Mouse (Mus musculus) liver, embryonic 16.5 days (tissue): ENCODE data around the gene Tpd52l1. TPM values are rescaled to one million over a fixed set of nuclear protein-coding genes. Genes with fewer than 3 reads are reported as not detected.

Source experiments
- ATAC-seq: fragments of 200-750 bp; cut with Nextera tagmentation; 2 replicates; pipeline ENCODE4 v1.8.0; 2017; ENCODE audit warnings: low read depth, mild to moderate bottlenecking, moderate number of reproducible peaks, moderate library complexity
- H3K27ac ChIP-seq: fragments of 300-500 bp; sonication (generic); 2 replicates; pipeline ENCODE4 v1.5.1; 2014; ENCODE audit warnings: mild to moderate bottlenecking, low read length
- H3K27me3 ChIP-seq: fragments of 300-500 bp; sonication (generic); 2 replicates; pipeline ENCODE4 v1.6.1; 2014; ENCODE audit warnings: low read depth, low read length, mixed read lengths; ENCODE audit not compliant: control insufficient read depth, insufficient read depth
- H3K36me3 ChIP-seq: fragments of 300-500 bp; sonication (generic); 2 replicates; pipeline ENCODE4 v1.6.1; 2014; ENCODE audit warnings: mild to moderate bottlenecking; ENCODE audit not compliant: control insufficient read depth, insufficient read depth
- H3K4me1 ChIP-seq: fragments of 300-500 bp; sonication (generic); 2 replicates; pipeline ENCODE4 v1.6.1; 2014; ENCODE audit warnings: low read depth, low read length, mixed read lengths; ENCODE audit not compliant: control insufficient read depth
- H3K4me2 ChIP-seq: fragments of 300-500 bp; sonication (generic); 2 replicates; pipeline ENCODE4 v1.6.1; 2014; ENCODE audit warnings: low read depth, low read length, mixed read lengths
- H3K4me3 ChIP-seq: fragments of 300-500 bp; sonication (generic); 2 replicates; pipeline ENCODE4 v1.5.1; 2014; ENCODE audit warnings: low read depth, mild to moderate bottlenecking, low read length
- H3K9ac ChIP-seq: fragments of 300-500 bp; sonication (generic); 2 replicates; pipeline ENCODE4 v1.6.1; 2014; ENCODE audit warnings: low read depth, low read length
- H3K9me3 ChIP-seq: fragments of 300-500 bp; sonication (generic); replicated peaks from 2 replicates; pipeline ENCODE4 v1.6.1; 2016; ENCODE audit warnings: low read length; ENCODE audit not compliant: control insufficient read depth
- WGBS: fragments of 180-500 bp; shearing (Covaris S2); extraction: QIAGEN DNeasy Blood & Tissue Kit; methylation state at CpG from one replicate; pipeline ENCODE4 v1.1.7; 2014; ENCODE audit not compliant: insufficient replicate concordance; 5-methylcytosine and 5-hydroxymethylcytosine counted together
- polyA plus RNA-seq: library from polyadenylated mRNA; unstranded; fragments of >200 nt; fragmentation: Nextera tagmentation; extraction: Ambion mirVana; gene quantifications from 2 replicates; pipeline ENCODE4 v1.2.1, GENCODE M21; 2015

The Tpd52l1 gene
- polyA plus RNA-seq, 1 experiment from 2014 or later = 0.96 TPM

GRCm38 (mm10) chr10:31318491-31318890, 127.3 kb downstream of the Tpd52l1 start:
- WGBS = 74% methylated on average over 5 of the region's 5 CpGs
- Histone ChIP-seq H3K4me1 (peaks cover 4% of the 10 kb centered on the region), H3K27ac (no peak overlapping the region), H3K27me3 (no peaks in the 10 kb centered on the region), H3K4me3 (no peak overlapping the region), H3K9me3 (no peaks in the 10 kb centered on the region), H3K9ac (no peak overlapping the region), H3K4me2 (no peak overlapping the region), H3K36me3 (no peaks in the 10 kb centered on the region; the same call in 1 of the 2 replicates)
- ATAC-seq = no peak

DNA sequence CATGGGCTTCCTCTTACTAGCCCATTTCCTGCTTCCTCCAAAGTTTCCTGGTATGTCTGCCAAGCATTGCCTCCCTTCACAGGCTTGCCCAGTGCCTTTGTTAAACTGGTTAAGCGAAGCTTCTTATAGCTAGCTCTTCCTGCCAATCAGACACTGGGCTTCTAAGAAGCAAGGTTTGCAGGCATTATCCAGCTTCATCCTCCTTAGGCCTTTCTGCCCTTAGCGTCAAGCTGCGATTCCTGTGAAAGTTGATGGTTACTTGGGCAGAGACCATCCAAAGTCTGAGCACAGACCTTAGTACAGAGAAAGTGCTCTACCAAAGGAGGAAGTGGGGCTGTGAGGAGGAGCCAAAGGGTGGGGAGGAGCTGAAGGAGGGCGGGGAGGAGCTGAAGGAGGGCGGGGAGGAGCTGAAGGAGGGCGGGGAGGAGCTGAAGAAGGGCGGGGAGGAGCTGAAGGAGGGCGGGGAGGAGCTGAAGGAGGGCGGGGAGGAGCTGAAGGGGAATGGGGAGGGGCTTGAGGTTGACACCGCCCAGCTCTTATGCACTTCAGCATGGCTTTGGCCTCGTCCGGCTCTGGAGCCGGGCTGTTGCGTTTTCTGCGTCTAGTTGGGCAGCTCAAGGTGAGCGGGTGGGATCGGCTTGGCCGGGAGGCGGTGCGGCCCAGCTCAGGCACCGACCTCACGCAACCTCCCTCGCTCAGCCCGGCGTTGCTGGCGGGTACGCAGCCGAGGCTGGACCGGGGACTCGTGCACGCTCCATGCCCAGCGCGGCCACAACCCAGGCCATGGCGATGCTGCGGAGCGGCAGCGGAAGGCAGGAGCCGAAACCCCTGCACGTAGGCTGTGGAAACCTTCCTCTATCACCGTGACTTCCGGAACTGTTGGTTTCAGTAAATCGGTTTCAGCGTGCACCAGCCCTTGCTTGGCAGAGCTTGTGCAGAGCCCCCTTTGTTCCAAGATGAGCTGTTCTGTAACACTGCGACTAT, 132.6 kb downstream of the Tpd52l1 start, which contains the start of gene Hddc2:
TSS of gene Hddc2 (plus strand) at position 519 of the 984 bp plus-strand sequence.
- Histone ChIP-seq H3K4me3 (peak within 1 kb of the TSS; percentile 72), H3K9me3 (no peaks in the 10 kb centered on the region), H3K4me2 (peak within 1 kb of the TSS; percentile 85), H3K27me3 (no peaks in the 10 kb centered on the region), H3K4me1 (peaks cover 4% of the 10 kb centered on the region), H3K9ac (peak within 1 kb of the TSS; percentile 68), H3K36me3 (no peaks in the 10 kb centered on the region; the same call in 1 of the 2 replicates), H3K27ac (peak within 1 kb of the TSS; percentile 61; the same call in 1 of the 2 replicates)
- peak; percentile 91 for ATAC-seq
- WGBS = 3% methylated on average over 41 of the region's 44 CpGs

DNA sequence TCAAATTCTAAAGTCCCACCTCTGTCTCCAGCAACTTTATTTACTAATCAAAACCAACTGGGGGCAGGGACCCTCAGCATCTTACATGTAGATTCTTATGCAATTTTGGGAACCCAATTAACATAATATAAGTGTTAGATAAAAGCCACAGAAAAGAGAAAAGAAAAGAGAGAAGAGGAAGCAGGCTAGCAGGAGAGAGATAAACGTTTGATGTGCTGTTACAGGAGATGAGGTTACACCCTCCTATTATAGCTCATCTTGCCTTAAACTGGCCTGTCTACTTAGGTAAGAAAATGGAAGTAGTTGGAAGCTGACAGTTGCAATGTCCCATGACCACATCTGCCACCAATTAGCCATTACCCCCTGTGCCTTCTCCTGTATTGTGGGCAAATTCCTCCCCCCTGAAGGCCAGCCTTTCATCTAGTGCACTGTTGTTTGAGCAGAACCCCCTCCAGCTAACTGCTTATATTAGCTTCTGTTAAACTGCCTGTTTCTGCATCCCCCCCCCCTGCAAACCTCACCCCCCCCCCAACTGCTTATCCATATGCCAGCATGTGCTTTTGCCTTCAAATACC, 138.6 kb downstream of the Tpd52l1 start:
- 11% methylated on average over 1 of the region's 1 CpGs for WGBS
- Histone ChIP-seq H3K4me3 (no peak overlapping the region), H3K36me3 (no peaks in the 10 kb centered on the region), H3K27ac (no peak overlapping the region), H3K27me3 (no peaks in the 10 kb centered on the region), H3K9ac (no peak overlapping the region), H3K4me1 (no peaks in the 10 kb centered on the region), H3K9me3 (no peaks in the 10 kb centered on the region), H3K4me2 (no peak overlapping the region)
- no peak for ATAC-seq

GRCm38 (mm10) chr10:31303446-31303845, 142.3 kb downstream of the Tpd52l1 start:
- H3K27ac ChIP-seq = no peak overlapping the region
- H3K9me3 ChIP-seq = no peaks in the 10 kb centered on the region

GRCm38 (mm10) chr10:31300292-31300691, 145.5 kb downstream of the Tpd52l1 start:
- H3K9ac ChIP-seq = no peak overlapping the region
- H3K36me3 ChIP-seq = no peaks in the 10 kb centered on the region
- no peak for ATAC-seq
- no peaks in the 10 kb centered on the region for H3K9me3 ChIP-seq
- 74% methylated on average over 1 of the region's 1 CpGs for WGBS
- H3K4me3 ChIP-seq = no peak overlapping the region
- H3K27ac ChIP-seq = no peak overlapping the region
- no peaks in the 10 kb centered on the region for H3K27me3 ChIP-seq
- no peaks in the 10 kb centered on the region for H3K4me1 ChIP-seq
- H3K4me2 ChIP-seq = no peak overlapping the region

More at GRCm38 (mm10) chr10:31303446-31303845, 142.3 kb downstream of the Tpd52l1 start:
- no peak for ATAC-seq
- Histone ChIP-seq H3K27me3 (no peaks in the 10 kb centered on the region), H3K4me3 (no peak overlapping the region), H3K4me2 (no peak overlapping the region), H3K4me1 (no peaks in the 10 kb centered on the region), H3K9ac (no peak overlapping the region), H3K36me3 (no peaks in the 10 kb centered on the region)
- 76% methylated on average over 2 of the region's 2 CpGs for WGBS

DNA sequence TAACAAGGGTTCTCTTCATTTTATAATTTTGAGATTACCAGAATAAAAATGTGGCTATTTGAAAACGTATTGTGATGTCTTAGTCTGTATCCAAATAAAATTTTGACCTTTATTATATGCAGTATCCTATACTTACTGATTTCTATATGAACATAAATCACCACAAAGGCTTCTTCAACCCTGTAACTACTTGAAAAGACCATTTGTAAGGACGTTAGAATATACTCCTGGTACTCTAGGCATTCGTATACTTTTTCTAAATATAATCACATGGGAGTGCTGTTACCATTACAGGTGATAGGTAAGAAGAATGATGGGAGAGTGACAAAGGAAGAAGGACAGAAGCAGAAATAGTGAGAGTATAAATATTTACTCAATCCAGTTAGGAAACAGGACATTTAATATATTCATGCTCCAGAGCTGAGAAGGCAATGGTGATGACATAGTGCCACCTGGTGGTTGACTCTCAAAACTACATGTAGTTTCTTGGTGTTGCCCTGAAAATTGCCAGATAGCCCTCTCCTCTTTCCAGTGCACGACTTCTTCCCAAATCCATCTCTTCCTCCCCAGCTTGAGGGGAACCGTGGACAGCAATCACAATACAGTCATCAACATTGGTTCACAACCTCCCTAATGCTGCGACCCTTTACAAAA, 146.7 kb downstream of the Tpd52l1 start:
- Histone ChIP-seq H3K4me2 (no peak overlapping the region), H3K27me3 (no peaks in the 10 kb centered on the region), H3K9ac (no peak overlapping the region), H3K4me3 (no peak overlapping the region), H3K27ac (no peak overlapping the region), H3K9me3 (no peaks in the 10 kb centered on the region), H3K4me1 (no peaks in the 10 kb centered on the region), H3K36me3 (no peaks in the 10 kb centered on the region)
- ATAC-seq = no peak
- WGBS = 37% methylated on average over 6 of the region's 6 CpGs

GRCm38 (mm10) chr10:31298263-31298662, 147.5 kb downstream of the Tpd52l1 start:
- no peak for ATAC-seq
- no peaks in the 10 kb centered on the region for H3K27me3 ChIP-seq
- H3K27ac ChIP-seq = no peak overlapping the region
- H3K36me3 ChIP-seq = no peaks in the 10 kb centered on the region
- no peak overlapping the region for H3K4me2 ChIP-seq
- no peak overlapping the region for H3K9ac ChIP-seq
- 45% methylated on average over 2 of the region's 2 CpGs for WGBS
- H3K4me1 ChIP-seq = no peaks in the 10 kb centered on the region
- no peak overlapping the region for H3K4me3 ChIP-seq
- no peaks in the 10 kb centered on the region for H3K9me3 ChIP-seq

- H3K36me3 ChIP-seq = no peaks in the 10 kb centered on the region
- no peak for ATAC-seq
- 53% methylated on average over 4 of the region's 4 CpGs for WGBS
- no peaks in the 10 kb centered on the region for H3K4me1 ChIP-seq
- H3K4me3 ChIP-seq = no peak overlapping the region
- H3K9me3 ChIP-seq = no peaks in the 10 kb centered on the region
- H3K27ac ChIP-seq = no peak overlapping the region
- H3K27me3 ChIP-seq = no peaks in the 10 kb centered on the region
- H3K4me2 ChIP-seq = no peak overlapping the region
- H3K9ac ChIP-seq = no peak overlapping the region
Observed at GRCm38 (mm10) chr10:31297106-31297505, 148.7 kb downstream of the Tpd52l1 start.
